Comparison of ENCODE assay signal across 12 mouse cellular contexts in the genomic region with DNA sequence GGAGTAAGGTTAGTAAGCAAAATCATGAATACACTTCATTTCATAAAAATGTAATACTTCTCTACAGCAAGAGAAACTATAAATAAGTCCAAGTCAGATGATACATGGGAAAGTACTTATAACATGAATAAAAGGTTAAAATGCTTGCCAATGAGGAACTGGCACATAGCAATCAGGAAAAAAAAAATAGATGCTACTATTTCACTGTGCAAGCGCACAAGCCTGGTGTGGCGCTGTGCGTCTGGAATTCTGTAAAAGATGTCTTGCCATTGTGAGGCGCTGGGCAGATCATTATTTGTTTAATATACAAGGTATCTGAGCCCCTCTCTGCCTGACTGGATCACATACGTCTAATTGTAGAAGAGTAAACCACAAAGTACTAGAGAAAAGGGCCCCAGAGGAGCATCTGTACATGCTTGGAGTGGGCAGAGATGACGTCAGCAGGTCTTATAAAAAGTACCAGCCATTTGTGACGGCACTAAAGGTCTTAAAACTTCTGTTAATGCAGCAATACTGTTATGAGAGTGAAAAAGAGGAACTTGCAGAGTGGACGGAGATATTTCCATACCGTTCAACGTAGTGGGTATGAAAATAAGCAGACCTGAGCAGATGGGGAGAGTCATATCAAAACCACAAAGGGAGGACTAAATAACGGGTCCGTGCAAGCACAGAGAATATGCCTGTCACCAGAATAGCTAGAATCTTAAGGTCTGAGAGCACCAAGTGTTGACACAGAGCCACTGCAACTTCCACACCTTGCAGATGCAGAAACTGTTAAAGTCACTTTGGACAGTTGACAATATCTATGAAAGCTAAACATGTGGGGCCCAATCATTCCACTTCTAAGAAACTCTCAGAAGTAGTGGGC. TPM values are rescaled to one million over a fixed set of nuclear protein-coding genes. Genes with fewer than 3 reads are reported as not detected.
A peak's percentile ranks its signal among the peaks of the same experiment; 100 is the strongest.
DNase-seq lines count a peak whose midpoint lies in the region; ATAC-seq and TF ChIP-seq lines count a peak whose summit lies in the region.
"Had no signal": no experiment of that assay in that cellular context is flagged by ENCODE, and none has a peak within 500 bp of the region (broad histone marks: within the 10 kb centered on the region; RNA-seq: fewer than 3 reads in every experiment).

No protein-coding gene starts in this region.

- no peak for TF ChIP-seq POLR2A in small intestine, adult 2 months (IDR thresholded peaks at IDR 0.05; ENCODE audit: low read depth, low read length)

- H3K9me3 ChIP-seq in G1E (replicated peaks): no peaks in the 10 kb centered on the region
- H3K9me3 ChIP-seq: hindbrain, embryonic 10.5 days had no signal

- 67% methylated on average over 12 of the region's 12 CpGs for WGBS in small intestine, adult 2 months

- peak; percentile 85 for ATAC-seq in G1E (ENCODE audit: extremely low read depth, insufficient number of reproducible peaks, low FRiP score, poor library complexity, severe bottlenecking)
- peak; percentile 85 to 94 for ATAC-seq in hematopoietic stem cell, adult 5-6 weeks (replicated peaks in 1 of 2; ENCODE audit: insufficient read depth in 1 of 2, low FRiP score in 2 of 2, low TSS enrichment in 1 of 2, low read depth in 1 of 2, poor library complexity in 2 of 2, severe bottlenecking in 2 of 2)

- peak; percentile 64 for DNase-seq in lung, postnatal 25 days (ENCODE audit: low spot score)
- no peak for DNase-seq in lung, postnatal 4 days
- DNase-seq in G1E (ENCODE audit: low spot score): peak; percentile 50
- no peak for DNase-seq in testis, postnatal 14 days (ENCODE audit: low spot score)
- no peak for DNase-seq in right cerebral cortex, adult 18-20 months
- no peak for DNase-seq in Muller cell, postnatal 12 days (ENCODE audit: inconsistent ontology term)
- DNase-seq: adrenal gland, adult 2 months; kidney, adult 8-10 months had no signal

- H3K36me3 ChIP-seq in G1E (replicated peaks): no peaks in the 10 kb centered on the region
- H3K36me3 ChIP-seq in small intestine, adult 2 months (ENCODE audit: control insufficient read depth, insufficient read depth, low read length): no peaks in the 10 kb centered on the region
- H3K36me3 ChIP-seq: hindbrain, embryonic 10.5 days had no signal

- H3K27me3 ChIP-seq in G1E (ENCODE audit: insufficient read depth, low read length): 0 out of 2 replicates have a peak, but pooled peaks cover 2% of the 10 kb centered on the region
- peaks cover 3% of the 10 kb centered on the region; the same call in 1 of the 2 replicates for H3K27me3 ChIP-seq in small intestine, adult 2 months (ENCODE audit: control insufficient read depth, insufficient read depth, low read length)

- H3K4me3 ChIP-seq in G1E (ENCODE audit: low read depth, low read length): no peak overlapping the region
- H3K4me3 ChIP-seq in small intestine, adult 2 months (ENCODE audit: low read depth, low read length): no peak overlapping the region
- H3K4me3 ChIP-seq: hindbrain, embryonic 10.5 days had no signal

- H3K4me1 ChIP-seq in G1E (ENCODE audit: insufficient read depth, low read depth, low read length): peaks cover 54% of the 10 kb centered on the region
- H3K4me1 ChIP-seq in small intestine, adult 2 months (ENCODE audit: control insufficient read depth, insufficient read depth, insufficient read length, low read length): no peaks in the 10 kb centered on the region
- H3K4me1 ChIP-seq: hindbrain, embryonic 10.5 days had no signal

- H3K27ac ChIP-seq in small intestine, adult 2 months (ENCODE audit: insufficient read depth, low read depth, low read length): peak overlapping the region; percentile 46; the same call in 1 of the 2 replicates
- H3K27ac ChIP-seq: hindbrain, embryonic 10.5 days; stomach, postnatal 0 days had no signal

- TF ChIP-seq CTCF in G1E (IDR thresholded peaks at IDR 0.05; ENCODE audit: low read depth, low read length): no peak
- no peak for TF ChIP-seq CTCF in small intestine, adult 2 months (IDR thresholded peaks at IDR 0.05; ENCODE audit: extremely low read depth, insufficient read length, insufficient replicate concordance, low read depth, low read length)

RNA-seq across cellular contexts. Expression of gene Fbxo11, which starts 48.2 kb away (rescaled TPM):
- total RNA-seq in G1E (2014; fragmentation: Nextera tagmentation) (78.7 and 90.6 TPM in 2 replicates), G1E (2017) (25.8 and 26.6 TPM in 2 replicates)
- polyA plus RNA-seq in G1E (2012): 2.9 and 3.3 TPM in 2 replicates
- 54.6 and 74.5 TPM in 2 replicates for total RNA-seq in hematopoietic stem cell, adult 5-6 weeks (2017)
- polyA plus RNA-seq in small intestine, adult 2 months (2012; rRNA removed): 4.2 and 14.4 TPM in 2 replicates

Comparison
In these comparisons a context has a peak if more than half of its experiments do, and no peak if none do; other contexts are left out.
1. DNase-seq: peak in lung, postnatal 25 days (single experiment) and G1E (single experiment); none in lung, postnatal 4 days (0 of 2), testis, postnatal 14 days (single experiment), right cerebral cortex, adult 18-20 months (single experiment) and Muller cell, postnatal 12 days (single experiment).